ENCODE assay signal across 14 mouse cellular contexts in the genomic region with DNA sequence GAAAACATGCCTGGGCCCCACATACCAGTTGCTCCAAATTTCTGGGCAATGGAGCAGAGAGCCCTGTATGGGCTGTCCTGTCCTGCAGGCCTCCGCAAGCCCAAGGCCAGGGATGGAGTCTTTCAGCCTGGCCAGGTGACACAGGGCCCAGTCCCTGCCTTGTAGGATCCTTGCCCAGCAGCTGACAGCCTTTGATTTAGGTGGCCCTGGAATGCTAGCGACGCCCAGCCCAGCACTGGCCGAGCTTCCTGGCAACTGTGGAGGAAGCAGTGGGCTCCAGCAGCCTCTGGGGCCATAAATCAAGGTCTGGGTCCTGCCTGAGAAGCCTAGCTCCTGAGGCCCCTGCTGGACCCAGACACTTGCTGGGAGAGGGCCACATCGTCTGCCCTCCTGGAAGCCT. TPM values are rescaled to one million over a fixed set of nuclear protein-coding genes. Genes with fewer than 3 reads are reported as not detected.
A peak's percentile ranks its signal among the peaks of the same experiment; 100 is the strongest.
DNase-seq lines count a peak whose midpoint lies in the region; ATAC-seq lines count a peak whose summit lies in the region.
"Had no signal": no experiment of that assay in that cellular context is flagged by ENCODE, and none has a peak within 500 bp of the region (broad histone marks: within the 10 kb centered on the region; RNA-seq: fewer than 3 reads in every experiment).

No protein-coding gene starts in this region.

- peaks cover 9 to 29% of the 10 kb centered on the region in 2 experiments for H3K4me1 ChIP-seq in heart, embryonic 14.5 days (ENCODE audit: control insufficient read depth in 2 of 2, insufficient read depth in 2 of 2, low read length in 2 of 2)
- H3K4me1 ChIP-seq in kidney, embryonic 14.5 days (ENCODE audit: control insufficient read depth, insufficient read depth, low read length): peaks cover 24% of the 10 kb centered on the region

- intact Hi-C loops in left cerebral cortex, postnatal 14 days (cut with DNase I): no loop called here

- peaks cover 46% of the 10 kb centered on the region for H3K36me3 ChIP-seq in heart, embryonic 14.5 days (ENCODE audit: control insufficient read depth, insufficient read depth, low read length)
- peaks cover 31% of the 10 kb centered on the region for H3K36me3 ChIP-seq in kidney, embryonic 14.5 days (ENCODE audit: control insufficient read depth, insufficient read depth, low read length)

- no peak overlapping the region for H3K4me2 ChIP-seq in heart, embryonic 14.5 days (ENCODE audit: low read length)
- H3K4me2 ChIP-seq in kidney, embryonic 14.5 days (replicated peaks; ENCODE audit: low read depth, low read length): no peak overlapping the region
- H3K4me2 ChIP-seq: hindbrain, embryonic 13.5 days; liver, embryonic 13.5 days; midbrain, embryonic 11.5 days had no signal

- ATAC-seq in heart, embryonic 14.5 days (ENCODE audit: insufficient number of reproducible peaks, insufficient read depth, low FRiP score, low read depth): no peak
- ATAC-seq in kidney, embryonic 14.5 days (ENCODE audit: low FRiP score, low TSS enrichment): peak; percentile 21; the same call in 1 of the 2 replicates
- ATAC-seq: Patski had no signal

- WGBS in heart, embryonic 14.5 days: 88% methylated on average over 5 of the region's 5 CpGs
- WGBS in kidney, embryonic 14.5 days: 9% methylated on average over 5 of the region's 5 CpGs

- H3K9ac ChIP-seq in heart, embryonic 14.5 days (ENCODE audit: low read length): peak overlapping the region; percentile 21; the same call in 1 of the 2 replicates
- 0 out of 2 replicates have a peak overlapping the region, but pooled peaks have one; percentile 34 for H3K9ac ChIP-seq in kidney, embryonic 14.5 days (ENCODE audit: low read depth, low read length)
- H3K9ac ChIP-seq: hindbrain, embryonic 13.5 days; liver, embryonic 13.5 days had no signal

- 0 out of 2 replicates have a peak, but pooled peaks cover 3% of the 10 kb centered on the region for H3K9me3 ChIP-seq in heart, embryonic 14.5 days (ENCODE audit: control insufficient read depth, low read length)
- H3K9me3 ChIP-seq in kidney, embryonic 14.5 days (ENCODE audit: control insufficient read depth, low read length): no peaks in the 10 kb centered on the region
- H3K9me3 ChIP-seq: forebrain, embryonic 10.5 days; hindbrain, embryonic 13.5 days; liver, embryonic 13.5 days had no signal

- H3K27me3 ChIP-seq in heart, embryonic 14.5 days (ENCODE audit: control insufficient read depth, insufficient read depth, low read length): no peaks in the 10 kb centered on the region
- no peaks in the 10 kb centered on the region for H3K27me3 ChIP-seq in kidney, embryonic 14.5 days (ENCODE audit: control insufficient read depth, insufficient read depth, low read length)
- H3K27me3 ChIP-seq: hindbrain, embryonic 13.5 days; Patski had no signal

- H3K4me3 ChIP-seq in heart, embryonic 14.5 days (ENCODE audit: control insufficient read depth in 1 of 2, insufficient read depth in 1 of 2, low read depth in 1 of 2, low read length in 2 of 2): no peak overlapping the region
- H3K4me3 ChIP-seq in kidney, embryonic 14.5 days (ENCODE audit: low read length): no peak overlapping the region
- H3K4me3 ChIP-seq: forebrain, embryonic 10.5 days; hindbrain, embryonic 13.5 days; liver, embryonic 13.5 days had no signal

- no peak overlapping the region for H3K27ac ChIP-seq in heart, embryonic 14.5 days (replicated peaks in 1 of 2; ENCODE audit: control insufficient read depth in 1 of 2, insufficient read depth in 1 of 2, low read depth in 2 of 2, low read length in 2 of 2)
- H3K27ac ChIP-seq in kidney, embryonic 14.5 days (ENCODE audit: low read depth, low read length): peak overlapping the region; percentile 47; the same call in 1 of the 2 replicates
- H3K27ac ChIP-seq: forebrain, embryonic 10.5 days; hindbrain, embryonic 13.5 days; liver, embryonic 13.5 days had no signal

- DNase-seq in heart, adult 18-20 months: no peak
- DNase-seq in adrenal gland, postnatal 25 days: peak; percentile 59
- peak; percentile 55 for DNase-seq in mesoderm, embryonic 11.5 days (ENCODE audit: low read depth, low spot score)
- DNase-seq in yolk sac, embryonic 10.5 days (ENCODE audit: low spot score): no peak
- DNase-seq in liver: no peak
- no peak for DNase-seq in left cerebral cortex, postnatal 14 days (ENCODE audit: low spot score in 2 of 2)
- DNase-seq: liver, embryonic 13.5 days had no signal

RNA-seq across cellular contexts. Expression of a gene that starts 4.6 kb away (rescaled TPM):
- polyA plus RNA-seq in heart, embryonic 14.5 days (2014; fragmentation: Nextera tagmentation; extraction: Ambion mirVana): 17.7 TPM in 2 replicates
- 1 to 10 TPM; 3.3 to 4.5 TPM for total RNA-seq in heart, adult 18-20 months (2021)
- 27.1 and 29.1 TPM in 2 replicates for total RNA-seq in adrenal gland, postnatal 25 days (2021)
- 17.6 and 23.6 TPM in 2 replicates for polyA plus RNA-seq in kidney, embryonic 14.5 days (2014; fragmentation: Nextera tagmentation; extraction: Ambion mirVana)
- 1 to 10 TPM; 7.8 to 8.0 TPM for total RNA-seq in left cerebral cortex, postnatal 14 days (2021)

RNA-seq across cellular contexts. Expression of a gene that starts 4.9 kb away (rescaled TPM):
- 1,100 and 1,119 TPM in 2 replicates for polyA plus RNA-seq in heart, embryonic 14.5 days (2014; fragmentation: Nextera tagmentation; extraction: Ambion mirVana)
- total RNA-seq in heart, adult 18-20 months (2021): 100 to 1,000 TPM; 844 to 954 TPM
- 248 and 277 TPM in 2 replicates for total RNA-seq in adrenal gland, postnatal 25 days (2021)
- 447 and 572 TPM in 2 replicates for polyA plus RNA-seq in kidney, embryonic 14.5 days (2014; fragmentation: Nextera tagmentation; extraction: Ambion mirVana)
- 100 to 1,000 TPM; 227 to 229 TPM for total RNA-seq in left cerebral cortex, postnatal 14 days (2021)

RNA-seq across cellular contexts. Expression of a gene that starts 34.9 kb away (rescaled TPM):
- 31.0 and 31.5 TPM in 2 replicates for polyA plus RNA-seq in heart, embryonic 14.5 days (2014; fragmentation: Nextera tagmentation; extraction: Ambion mirVana)
- total RNA-seq in heart, adult 18-20 months (2021): 10 to 100 TPM; 25.1 to 32.1 TPM
- total RNA-seq in adrenal gland, postnatal 25 days (2021): 3.8 and 5.3 TPM in 2 replicates
- polyA plus RNA-seq in kidney, embryonic 14.5 days (2014; fragmentation: Nextera tagmentation; extraction: Ambion mirVana): 9.5 and 12.9 TPM in 2 replicates
- 1 to 10 TPM; 2.6 to 4.5 TPM for total RNA-seq in left cerebral cortex, postnatal 14 days (2021)
- total RNA-seq: common myeloid progenitor, adult 5-6 weeks had no signal

RNA-seq across cellular contexts. Expression of a gene that starts 42.1 kb away (rescaled TPM):
- polyA plus RNA-seq in heart, embryonic 14.5 days (2014; fragmentation: Nextera tagmentation; extraction: Ambion mirVana): 28.8 and 31.3 TPM in 2 replicates
- 10 to 100 TPM; 15.3 to 16.1 TPM for total RNA-seq in heart, adult 18-20 months (2021)
- total RNA-seq in adrenal gland, postnatal 25 days (2021): 41.9 and 47.4 TPM in 2 replicates
- 37.8 and 48.0 TPM in 2 replicates for polyA plus RNA-seq in kidney, embryonic 14.5 days (2014; fragmentation: Nextera tagmentation; extraction: Ambion mirVana)
- total RNA-seq in left cerebral cortex, postnatal 14 days (2021): 10 to 100 TPM; 66.2 to 75.0 TPM

RNA-seq across cellular contexts. Expression of a gene that starts 47.6 kb away (rescaled TPM):
- polyA plus RNA-seq in heart, embryonic 14.5 days (2014; fragmentation: Nextera tagmentation; extraction: Ambion mirVana): 0.96 and 1.2 TPM in 2 replicates
- under 1 TPM in 1 of 2 experiments, not detected in 1; 0.32 TPM for total RNA-seq in heart, adult 18-20 months (2021)
- total RNA-seq in adrenal gland, postnatal 25 days (2021): 0.79 and 1.5 TPM in 2 replicates
- polyA plus RNA-seq in kidney, embryonic 14.5 days (2014; fragmentation: Nextera tagmentation; extraction: Ambion mirVana): 1.7 and 2.3 TPM in 2 replicates
- total RNA-seq in left cerebral cortex, postnatal 14 days (2021): under 1 TPM; 0.51 to 0.94 TPM
- total RNA-seq: common myeloid progenitor, adult 5-6 weeks had no signal

Comparison
In these comparisons a context has a peak if more than half of its experiments do, and no peak if none do; other contexts are left out.
1. DNase-seq: peak in adrenal gland, postnatal 25 days (single experiment) and mesoderm, embryonic 11.5 days (single experiment); none in heart, adult 18-20 months (0 of 2), yolk sac, embryonic 10.5 days (single experiment), liver (single experiment) and left cerebral cortex, postnatal 14 days (0 of 2).